Mouse (Mus musculus) MEL (cell line): Measurements from ENCODE around the gene Bst2. TPM values are rescaled to one million over a fixed set of nuclear protein-coding genes. Genes with fewer than 3 reads are reported as not detected.

Source experiments
- DNase-seq: peaks from one replicate; pipeline ENCODE4 v3.0.0; 2011; ENCODE audit warnings: low read depth, low spot score
- H3K27ac ChIP-seq: 2 replicates; pipeline ENCODE4 v1.5.1; 2012; ENCODE audit warnings: low read depth, mild to moderate bottlenecking, control low read depth, low read length, moderate library complexity; ENCODE audit not compliant: control insufficient read depth
- H3K27me3 ChIP-seq, 2 experiments: fragments of 150-350 bp in 1 of 2; sonication (generic) in 1 of 2; 2 replicates each; pipeline ENCODE4 v1.6.1; 2012; ENCODE audit warnings: low read length in 2 of 2, mild to moderate bottlenecking in 2 of 2, improper control_type of control experiment in 1 of 2, moderate library complexity in 1 of 2; ENCODE audit not compliant: insufficient read depth in 2 of 2, control insufficient read depth in 1 of 2
- H3K36me3 ChIP-seq, 2 experiments: 2 replicates each; pipeline ENCODE4 v1.6.1; 2012 to 2014; ENCODE audit warnings: low read length in 2 of 2, improper control_type of control experiment in 1 of 2, inconsistent platforms in 1 of 2, mild to moderate bottlenecking in 1 of 2; ENCODE audit not compliant: insufficient read depth in 2 of 2, control insufficient read depth in 1 of 2
- H3K4me1 ChIP-seq, 2 experiments: fragments of 150-350 bp in 1 of 2; sonication (generic) in 1 of 2; 2 replicates each; pipeline ENCODE4 v1.6.1; 2012; ENCODE audit warnings: low read length in 2 of 2, improper control_type of control experiment in 1 of 2, mild to moderate bottlenecking in 1 of 2; ENCODE audit not compliant: insufficient read depth in 2 of 2, control insufficient read depth in 1 of 2
- H3K4me3 ChIP-seq, 2 experiments: fragments of 150-350 bp in 1 of 2; sonication (generic) in 1 of 2; 2 replicates each; pipeline ENCODE4 v1.5.1; 2012; ENCODE audit warnings: low read depth in 2 of 2, low read length in 2 of 2, mild to moderate bottlenecking in 2 of 2, moderate library complexity in 2 of 2, control low read depth in 1 of 2, improper control_type of control experiment in 1 of 2; ENCODE audit not compliant: control insufficient read depth in 1 of 2, insufficient read depth in 1 of 2
- H3K79me2 ChIP-seq: 2 replicates; pipeline ENCODE4 v1.6.1; 2012; ENCODE audit warnings: mild to moderate bottlenecking, low read length, moderate library complexity; ENCODE audit not compliant: control insufficient read depth, poor library complexity, insufficient read depth
- H3K9ac ChIP-seq: 2 replicates; pipeline ENCODE4 v1.6.1; 2012; ENCODE audit warnings: low read depth, mild to moderate bottlenecking, control low read depth, low read length, moderate library complexity; ENCODE audit not compliant: control insufficient read depth, poor library complexity, severe bottlenecking
- H3K9me3 ChIP-seq: fragments of 150-350 bp; sonication (generic); replicated peaks from 2 replicates; pipeline ENCODE4 v1.6.1; 2012; ENCODE audit warnings: mild to moderate bottlenecking, low read length, improper control_type of control experiment, moderate library complexity; ENCODE audit not compliant: insufficient read depth
- BHLHE40 ChIP-seq: IDR thresholded peaks from 2 replicates; pipeline ENCODE4 v1.6.1; 2012; ENCODE audit warnings: low read depth, mild to moderate bottlenecking, inconsistent platforms, low read length, improper control_type of control experiment, borderline replicate concordance
- CHD2 ChIP-seq: IDR thresholded peaks from 2 replicates; pipeline ENCODE4 v1.6.1; 2011; ENCODE audit warnings: low read length, improper control_type of control experiment
- CTCF ChIP-seq, 3 experiments: IDR thresholded peaks in 2 of 3; conservative IDR thresholded peaks in 1 of 3; 2 replicates each; pipeline ENCODE4 v1.5.1; 2011 to 2012; ENCODE audit warnings: low read length in 3 of 3, low read depth in 2 of 3, mild to moderate bottlenecking in 2 of 3, improper control_type of control experiment in 1 of 3, inconsistent platforms in 1 of 3, mixed read lengths in 1 of 3, moderate library complexity in 1 of 3; ENCODE audit not compliant: control insufficient read depth in 1 of 3, insufficient read depth in 1 of 3, poor library complexity in 1 of 3, severe bottlenecking in 1 of 3
- ELF1 ChIP-seq: IDR thresholded peaks from 2 replicates; pipeline ENCODE4 v1.6.1; 2014; ENCODE audit warnings: low read depth, mild to moderate bottlenecking, inconsistent platforms, low read length, improper control_type of control experiment, moderate library complexity
- EP300 ChIP-seq, 2 experiments: IDR thresholded peaks; 2 replicates each; pipeline ENCODE4 v1.6.1; 2011; ENCODE audit warnings: improper control_type of control experiment in 2 of 2, low read length in 2 of 2, low read depth in 1 of 2, mild to moderate bottlenecking in 1 of 2
- GABPA ChIP-seq: IDR thresholded peaks from 2 replicates; pipeline ENCODE4 v1.6.1; 2012; ENCODE audit warnings: low read depth, mild to moderate bottlenecking, inconsistent platforms, low read length, improper control_type of control experiment, moderate library complexity
- HCFC1 ChIP-seq: IDR thresholded peaks from 2 replicates; pipeline ENCODE4 v1.6.1; 2012; ENCODE audit warnings: low read depth, mild to moderate bottlenecking, inconsistent platforms, low read length, improper control_type of control experiment, moderate library complexity
- JUND ChIP-seq: IDR thresholded peaks from 2 replicates; pipeline ENCODE4 v1.6.1; 2011; ENCODE audit warnings: low read depth, mild to moderate bottlenecking, improper control_type of control experiment, low read length
- MAFK ChIP-seq: IDR thresholded peaks from 2 replicates; pipeline ENCODE4 v1.6.1; 2011; ENCODE audit warnings: low read depth, mild to moderate bottlenecking, low read length, improper control_type of control experiment, borderline replicate concordance
- MAZ ChIP-seq: IDR thresholded peaks from 2 replicates; pipeline ENCODE4 v1.6.1; 2012; ENCODE audit warnings: low read depth, mild to moderate bottlenecking, inconsistent platforms, low read length, improper control_type of control experiment
- MEF2A ChIP-seq: IDR thresholded peaks from 2 replicates; pipeline ENCODE4 v1.6.1; 2014; ENCODE audit warnings: low read depth, mild to moderate bottlenecking, inconsistent platforms, low read length, improper control_type of control experiment; ENCODE audit not compliant: poor library complexity, insufficient replicate concordance, severe bottlenecking; ENCODE audit errors: extremely low read depth
- MXI1 ChIP-seq: IDR thresholded peaks from 2 replicates; pipeline ENCODE4 v1.6.1; 2011; ENCODE audit warnings: mild to moderate bottlenecking, low read depth, low read length, improper control_type of control experiment
- MYC ChIP-seq: IDR thresholded peaks from 2 replicates; pipeline ENCODE4 v1.6.1; 2011; ENCODE audit warnings: low read depth, mild to moderate bottlenecking, low read length, improper control_type of control experiment, moderate library complexity
- NRF1 ChIP-seq: IDR thresholded peaks from 2 replicates; pipeline ENCODE4 v1.6.1; 2014; ENCODE audit warnings: low read depth, mild to moderate bottlenecking, inconsistent platforms, low read length, improper control_type of control experiment, moderate library complexity; ENCODE audit not compliant: poor library complexity, insufficient read depth, severe bottlenecking
- POLR2AphosphoS2 ChIP-seq: IDR thresholded peaks from 2 replicates; pipeline ENCODE4 v1.6.1; 2011; ENCODE audit warnings: low read length, improper control_type of control experiment
- POLR2AphosphoS5 ChIP-seq: IDR thresholded peaks from 2 replicates; pipeline ENCODE4 v1.6.1; 2012; ENCODE audit warnings: low read depth, borderline replicate concordance, mild to moderate bottlenecking, inconsistent platforms, low read length, moderate library complexity, mixed read lengths
- RAD21 ChIP-seq: IDR thresholded peaks from 2 replicates; pipeline ENCODE4 v1.6.1; 2011; ENCODE audit warnings: mild to moderate bottlenecking, low read depth, low read length, improper control_type of control experiment
- RCOR1 ChIP-seq: IDR thresholded peaks from 2 replicates; pipeline ENCODE4 v1.6.1; 2012; ENCODE audit warnings: low read depth, mild to moderate bottlenecking, inconsistent platforms, low read length, improper control_type of control experiment
- SMC3 ChIP-seq: IDR thresholded peaks from 2 replicates; pipeline ENCODE4 v1.6.1; 2011; ENCODE audit warnings: low read depth, low read length, improper control_type of control experiment
- TAL1 ChIP-seq: IDR thresholded peaks from 2 replicates; pipeline ENCODE4 v1.6.1; 2012; ENCODE audit warnings: mild to moderate bottlenecking, inconsistent platforms, low read length, moderate library complexity, mixed read lengths
- TCF12 ChIP-seq: IDR thresholded peaks from 2 replicates; pipeline ENCODE4 v1.6.1; 2014; ENCODE audit warnings: low read depth, mild to moderate bottlenecking, inconsistent platforms, low read length, improper control_type of control experiment, moderate library complexity
- USF1 ChIP-seq: IDR thresholded peaks from 2 replicates; pipeline ENCODE4 v1.6.1; 2014; ENCODE audit warnings: low read depth, mild to moderate bottlenecking, inconsistent platforms, low read length, improper control_type of control experiment, moderate library complexity
- USF2 ChIP-seq, 2 experiments: IDR thresholded peaks; 2 replicates each; pipeline ENCODE4 v1.6.1; 2011 to 2012; ENCODE audit warnings: improper control_type of control experiment in 2 of 2, low read length in 2 of 2, borderline replicate concordance in 1 of 2, inconsistent platforms in 1 of 2, low read depth in 1 of 2, mild to moderate bottlenecking in 1 of 2; ENCODE audit not compliant: insufficient read depth in 1 of 2
- polyA plus RNA-seq, 2 experiments: library from polyadenylated mRNA; stranded (reverse) in 1 of 2; unstranded in 1 of 2; fragments of >175 nt in 1 of 2; fragments of >200 nt in 1 of 2; gene quantifications; 2 replicates each; pipeline versions ENCODE4 v1.2.1 to v1.2.4; 2012; ENCODE audit warnings: low replicate concordance in 2 of 2, low read depth in 1 of 2; ENCODE audit not compliant: insufficient read length in 2 of 2, insufficient read depth in 1 of 2, missing spikeins in 1 of 2
- total RNA-seq: library from RNA; depleted of rRNA; stranded (reverse); fragments of 300-350 nt; gene quantifications from 2 replicates; pipeline ENCODE4 v1.2.3, GENCODE M21; 2012

Gene Bst2
- total and polyA plus RNA-seq, 3 experiments, result 49.9 to 125 TPM; not detected in 1

DNA sequence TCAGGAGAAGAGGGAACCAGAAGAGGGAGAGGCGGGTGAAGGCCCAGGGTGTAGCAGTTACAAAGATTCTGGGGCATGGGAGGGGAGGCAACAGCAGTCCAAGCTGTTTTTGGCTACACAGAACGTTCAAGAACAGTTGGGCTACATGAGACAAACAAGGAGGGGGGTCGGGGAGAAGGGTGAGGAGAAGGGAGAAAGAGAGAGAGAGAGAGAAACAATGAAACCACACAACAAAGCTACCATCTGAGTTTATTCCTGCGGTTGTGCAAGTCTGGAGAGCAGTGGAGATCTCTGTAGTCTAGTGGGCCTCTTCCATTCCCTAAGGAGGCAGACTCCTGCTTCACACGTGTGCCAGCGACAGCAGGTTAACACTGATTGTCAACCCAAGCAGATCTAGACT lies 16.7 kb upstream of the Bst2 start:
- H3K36me3 ChIP-seq, result peaks cover 0 to 11% of the 10 kb centered on the region in 2 experiments; a peak in 2 of 4 replicates
- no peaks in the 10 kb centered on the region for H3K27me3 ChIP-seq
- no peaks in the 10 kb centered on the region for H3K79me2 ChIP-seq
- peaks cover 5 to 27% of the 10 kb centered on the region in 2 experiments for H3K4me1 ChIP-seq
- TF ChIP-seq JUND (peak; percentile 90; the same call in 1 of the 2 replicates), CHD2 (no peak)
- no peak overlapping the region for H3K9ac ChIP-seq
- no peaks in the 10 kb centered on the region for H3K9me3 ChIP-seq
- H3K27ac ChIP-seq, result peak overlapping the region; percentile 38
- no peak overlapping the region for H3K4me3 ChIP-seq
- DNase-seq, result no peak

DNA sequence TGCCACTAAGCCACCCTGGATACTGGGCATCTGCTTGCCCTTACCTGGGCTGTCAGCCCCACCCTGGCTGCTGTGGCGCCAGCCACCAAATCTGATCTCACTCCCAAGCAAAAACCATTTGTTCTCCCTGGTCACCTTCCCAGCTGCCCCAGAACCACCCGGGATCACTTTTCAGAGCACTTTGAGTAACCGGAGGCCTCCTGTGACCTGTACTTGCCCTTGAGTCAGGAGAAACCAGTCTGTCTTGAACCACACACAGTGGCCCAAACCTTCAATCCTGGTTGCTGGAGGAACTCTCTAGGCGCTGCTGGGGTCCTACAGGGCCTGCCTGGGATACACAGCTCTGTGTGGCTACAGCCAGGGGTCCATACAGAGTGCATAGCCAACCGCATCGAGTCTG lies 15.5 kb upstream of the Bst2 start:
- no peaks in the 10 kb centered on the region for H3K9me3 ChIP-seq
- no peaks in the 10 kb centered on the region for H3K79me2 ChIP-seq
- DNase-seq, result no peak
- peaks cover 0 to 8% of the 10 kb centered on the region in 2 experiments; a peak in 2 of 4 replicates for H3K36me3 ChIP-seq
- no peak for TF ChIP-seq BHLHE40
- TF ChIP-seq MAZ, result no peak
- TF ChIP-seq RCOR1, result no peak
- TF ChIP-seq USF1, result no peak
- no peak for TF ChIP-seq HCFC1
- H3K27ac ChIP-seq, result no peak overlapping the region
- no peak overlapping the region for H3K4me3 ChIP-seq
- H3K4me1 ChIP-seq, result peaks cover 5 to 23% of the 10 kb centered on the region in 2 experiments
- H3K9ac ChIP-seq, result no peak overlapping the region
- H3K27me3 ChIP-seq, result no peaks in the 10 kb centered on the region

GRCm38 (mm10) chr8:71550754-71551153 lies 13.5 kb upstream of the Bst2 start:
- H3K9ac ChIP-seq, result no peak overlapping the region
- TF ChIP-seq RCOR1, result no peak
- TF ChIP-seq NRF1, result no peak
- TF ChIP-seq SMC3, result no peak
- no peak for TF ChIP-seq CTCF (IDR thresholded peaks at IDR 0.05 in 2 of 3, conservative IDR thresholded peaks at IDR 0.05 in 1 of 3; ENCODE audit: control insufficient read depth in 1 of 3, insufficient read depth in 1 of 3, low read depth in 2 of 3, low read length in 3 of 3, poor library complexity in 1 of 3, severe bottlenecking in 1 of 3)
- no peak for TF ChIP-seq GABPA
- TF ChIP-seq ELF1, result no peak
- no peak for TF ChIP-seq MEF2A
- no peak for TF ChIP-seq USF1
- TF ChIP-seq MXI1, result no peak
- TF ChIP-seq MAFK, result no peak
- TF ChIP-seq TAL1, result no peak
- TF ChIP-seq MYC, result no peak
- no peak for TF ChIP-seq EP300 (IDR thresholded peaks at IDR 0.05; ENCODE audit: low read depth in 1 of 2, low read length in 2 of 2)
- TF ChIP-seq USF2 (IDR thresholded peaks at IDR 0.05; ENCODE audit: borderline replicate concordance in 1 of 2, insufficient read depth in 1 of 2, low read depth in 1 of 2, low read length in 2 of 2), result no peak
- no peak for TF ChIP-seq RAD21
- TF ChIP-seq POLR2AphosphoS2, result no peak
- no peak for TF ChIP-seq TCF12
- no peak for TF ChIP-seq POLR2AphosphoS5
- peaks cover 0 to 8% of the 10 kb centered on the region in 2 experiments; a peak in 2 of 4 replicates for H3K36me3 ChIP-seq
- no peak overlapping the region for H3K4me3 ChIP-seq
- H3K79me2 ChIP-seq, result no peaks in the 10 kb centered on the region
- no peak for DNase-seq
- H3K9me3 ChIP-seq, result no peaks in the 10 kb centered on the region
- H3K4me1 ChIP-seq, result peaks cover 5 to 23% of the 10 kb centered on the region in 2 experiments
- H3K27ac ChIP-seq, result no peak overlapping the region
- H3K27me3 ChIP-seq, result no peaks in the 10 kb centered on the region
